Mouse (Mus musculus): ENCODE data around the gene Tnfrsf14.

Tnfrsf14 gene

DNA sequence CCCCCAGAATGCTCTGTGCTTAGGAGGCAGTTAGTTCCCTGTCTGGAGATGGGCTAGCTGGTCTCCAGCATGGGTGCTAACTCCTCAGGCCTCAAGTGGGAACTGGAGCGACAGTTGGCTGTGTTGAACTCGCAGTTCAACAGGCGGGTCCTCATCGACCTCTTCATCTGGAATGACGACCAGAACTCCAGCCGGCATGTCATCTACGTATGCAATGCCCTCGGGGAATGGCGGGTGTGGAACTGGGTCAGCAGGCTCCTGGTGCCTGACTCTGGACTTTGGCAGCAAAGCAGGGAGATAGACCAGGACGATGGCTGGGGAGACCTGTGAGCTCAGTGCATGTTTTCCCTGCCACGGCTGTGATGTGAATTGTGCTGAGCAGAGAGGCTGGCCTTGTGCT is 42.9 kb downstream of the Tnfrsf14 start:
- in situ Hi-C loops (cut with MboI, MseI), result no loop called here

GRCm38 (mm10) chr4:154882014-154882659 is 46.2 kb downstream of the Tnfrsf14 start:
- in situ Hi-C loops (cut with MboI, MseI), result no loop called here

GRCm38 (mm10) chr4:154880730-154881129 is 47.6 kb downstream of the Tnfrsf14 start:
- in situ Hi-C loops (cut with MboI, MseI), result no loop called here

GRCm38 (mm10) chr4:154877864-154878548 is 50.4 kb downstream of the Tnfrsf14 start:
- in situ Hi-C loops (cut with MboI, MseI), result no loop called here

DNA sequence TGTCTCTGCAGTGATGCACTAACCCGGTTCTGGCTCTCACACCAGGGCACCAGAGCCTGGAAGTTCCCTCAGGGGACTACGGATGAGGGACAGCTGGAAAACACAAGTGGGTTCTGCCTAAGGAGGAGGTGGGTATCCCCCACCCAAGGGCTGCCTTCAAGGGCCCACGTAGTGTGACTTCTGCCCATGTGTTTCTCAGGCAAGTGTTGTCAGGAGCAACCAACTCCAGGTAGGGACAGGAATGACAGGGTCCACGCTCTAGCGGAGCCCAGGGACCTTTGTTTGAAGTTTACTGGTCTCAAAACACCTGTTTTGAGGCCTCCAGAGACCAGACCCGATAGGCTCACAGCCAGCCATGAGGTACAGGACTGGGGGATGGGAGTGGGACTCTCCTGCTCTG is 55.2 kb downstream of the Tnfrsf14 start:
- in situ Hi-C loops (cut with MboI, MseI), result loop anchor here (5.0 kb wide), 1 partner anchor 94 kb away; no protein-coding TSS in a partner anchor

All from T-helper 2 cell (primary cell).